28 mouse cellular contexts compared by ENCODE assay signal in the genomic region with DNA sequence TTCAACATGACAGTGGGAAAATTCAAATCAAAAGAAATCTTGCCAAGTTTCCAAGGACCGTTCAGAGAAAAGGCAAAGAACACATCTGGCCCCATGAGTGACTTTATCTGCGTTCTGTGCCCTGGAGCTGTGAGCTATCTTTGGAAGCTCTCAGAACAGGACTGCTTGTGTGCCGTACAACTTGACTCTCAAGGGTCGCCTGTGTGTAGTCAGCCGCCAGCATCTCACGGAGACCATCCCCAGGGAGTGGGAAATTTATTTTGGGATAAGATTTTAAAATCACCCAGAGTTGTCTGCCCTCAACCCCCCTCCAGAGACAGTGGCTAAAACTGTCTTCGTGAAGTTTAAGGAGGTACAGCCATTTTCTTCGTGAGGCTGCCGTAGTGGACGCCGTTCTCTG. TPM values are rescaled to one million over a fixed set of nuclear protein-coding genes. Genes with fewer than 3 reads are reported as not detected.
DNase-seq lines count a peak whose midpoint lies in the region; ATAC-seq and TF ChIP-seq lines count a peak whose summit lies in the region.
"Had no signal": no experiment of that assay in that cellular context is flagged by ENCODE, and none has a peak within 500 bp of the region (broad histone marks: within the 10 kb centered on the region; RNA-seq: fewer than 3 reads in every experiment).

No protein-coding gene starts in this region.

- TF ChIP-seq CTCF in gastrocnemius, adult 2 months (IDR thresholded peaks at IDR 0.05): no peak

- no peaks in the 10 kb centered on the region for H3K27me3 ChIP-seq in heart, embryonic 14.5 days (ENCODE audit: control insufficient read depth, insufficient read depth, low read length)
- H3K27me3 ChIP-seq in forebrain, embryonic 13.5 days: no peaks in the 10 kb centered on the region
- H3K27me3 ChIP-seq: hindbrain, embryonic 12.5 days; neural tube, embryonic 15.5 days had no signal

- H3K4me1 ChIP-seq in heart, embryonic 14.5 days (ENCODE audit: control insufficient read depth in 2 of 2, insufficient read depth in 2 of 2, low read length in 2 of 2): peaks cover 4 to 5% of the 10 kb centered on the region in 2 experiments; a peak in 2 of 4 replicates
- H3K4me1 ChIP-seq in forebrain, embryonic 13.5 days: no peaks in the 10 kb centered on the region
- H3K4me1 ChIP-seq: hindbrain, embryonic 12.5 days; neural tube, embryonic 15.5 days had no signal

- H3K4me3 ChIP-seq in gastrocnemius, adult 2 months: peak overlapping the region; percentile 55
- peak overlapping the region; percentile 27 to 29 for H3K4me3 ChIP-seq in heart, embryonic 14.5 days (ENCODE audit: control insufficient read depth in 1 of 2, insufficient read depth in 1 of 2, low read depth in 1 of 2, low read length in 2 of 2)
- no peak overlapping the region for H3K4me3 ChIP-seq in forebrain, embryonic 13.5 days
- H3K4me3 ChIP-seq: hindbrain, embryonic 12.5 days; neural tube, embryonic 15.5 days had no signal

- no peaks in the 10 kb centered on the region for H3K9me3 ChIP-seq in heart, embryonic 14.5 days (ENCODE audit: control insufficient read depth, low read length)
- no peaks in the 10 kb centered on the region for H3K9me3 ChIP-seq in forebrain, embryonic 13.5 days (replicated peaks)
- H3K9me3 ChIP-seq: hindbrain, embryonic 12.5 days; neural tube, embryonic 15.5 days had no signal

- DNase-seq in gastrocnemius, adult 2 months: no peak
- no peak for DNase-seq in gastrocnemius, postnatal 4 days (ENCODE audit: low spot score in 2 of 2)
- peak; percentile 37 to 44 for DNase-seq in heart, adult 9 months (ENCODE audit: low spot score in 2 of 2)
- peak; percentile 25 to 28 for DNase-seq in heart, postnatal 14 days
- DNase-seq in adipocyte (ENCODE audit: low spot score): no peak
- no peak for DNase-seq in cerebellum, adult 9-11 months
- DNase-seq: adrenal gland, postnatal 25 days; cerebellum, adult 2 months; cerebellum, postnatal 25 days; kidney, adult 9 months; kidney, postnatal 10 days; layer of hippocampus, adult 9-11 months; liver; lung, embryonic 14.5 days; lung, postnatal 14 days; midbrain, embryonic 14.5 days; right cerebral cortex, postnatal 25 days; thymus, postnatal 14 days had no signal

- peak overlapping the region; percentile 60 for H3K4me2 ChIP-seq in heart, embryonic 14.5 days (ENCODE audit: low read length)
- H3K4me2 ChIP-seq in forebrain, embryonic 13.5 days: no peak overlapping the region
- H3K4me2 ChIP-seq: hindbrain, embryonic 12.5 days; lung, embryonic 14.5 days; neural tube, embryonic 15.5 days had no signal

- 27% methylated on average over 11 of the region's 11 CpGs for WGBS in heart, embryonic 14.5 days
- WGBS in forebrain, embryonic 13.5 days: 94% methylated on average over 11 of the region's 11 CpGs

- peak overlapping the region; percentile 50 for H3K9ac ChIP-seq in heart, embryonic 14.5 days (ENCODE audit: low read length)
- H3K9ac ChIP-seq in forebrain, embryonic 13.5 days: no peak overlapping the region
- H3K9ac ChIP-seq: hindbrain, embryonic 12.5 days; liver, embryonic 14.5 days; lung, embryonic 14.5 days; neural tube, embryonic 15.5 days had no signal

- intact Hi-C loops in gastrocnemius, adult 2 months (cut with DNase I): no loop called here
- intact Hi-C loops in heart, postnatal 14 days (cut with DNase I): no loop called here

- H3K27ac ChIP-seq in gastrocnemius, adult 2 months: peak overlapping the region; percentile 64
- H3K27ac ChIP-seq in heart, embryonic 14.5 days (replicated peaks in 1 of 2; ENCODE audit: control insufficient read depth in 1 of 2, insufficient read depth in 1 of 2, low read depth in 2 of 2, low read length in 2 of 2): peak overlapping the region; percentile 50 to 75
- H3K27ac ChIP-seq in forebrain, embryonic 13.5 days: no peak overlapping the region
- H3K27ac ChIP-seq: hindbrain, embryonic 12.5 days; hindbrain, postnatal 0 days; liver, embryonic 14.5 days; neural tube, embryonic 15.5 days had no signal

- no peak for ATAC-seq in heart, embryonic 14.5 days (ENCODE audit: insufficient number of reproducible peaks, insufficient read depth, low FRiP score, low read depth)
- ATAC-seq in forebrain, embryonic 13.5 days: no peak
- ATAC-seq: forebrain, embryonic 14.5 days; hindbrain, postnatal 0 days; intestine, postnatal 0 days; Patski had no signal

- no peaks in the 10 kb centered on the region for H3K36me3 ChIP-seq in heart, embryonic 14.5 days (ENCODE audit: control insufficient read depth, insufficient read depth, low read length)
- no peaks in the 10 kb centered on the region for H3K36me3 ChIP-seq in forebrain, embryonic 13.5 days (ENCODE audit: poor library complexity, severe bottlenecking)
- H3K36me3 ChIP-seq: G1E; hindbrain, embryonic 12.5 days; neural tube, embryonic 15.5 days had no signal

RNA-seq across cellular contexts. Expression of a gene that starts 12.6 kb away (rescaled TPM):
- 10 to 100 TPM; 13.6 to 15.4 TPM for total RNA-seq in gastrocnemius, adult 2 months (2021)
- 10 to 100 TPM; 19.2 to 21.4 TPM for total RNA-seq in gastrocnemius, postnatal 4 days (2021)
- 43.0 and 43.3 TPM in 2 replicates for polyA plus RNA-seq in heart, embryonic 14.5 days (2014; fragmentation: Nextera tagmentation; extraction: Ambion mirVana)
- 10 to 100 TPM; 17.2 to 19.4 TPM for total RNA-seq in heart, postnatal 14 days (2021)
- polyA plus RNA-seq in forebrain, embryonic 13.5 days (2015; fragmentation: Nextera tagmentation; extraction: Ambion mirVana): 55.6 and 63.5 TPM in 2 replicates

Comparison
In these comparisons a context has a peak if more than half of its experiments do, and no peak if none do; other contexts are left out.
1. DNase-seq: peak in heart, adult 9 months (2 of 2) and heart, postnatal 14 days (2 of 2); none in gastrocnemius, adult 2 months (single experiment), gastrocnemius, postnatal 4 days (0 of 2), adipocyte (single experiment) and cerebellum, adult 9-11 months (single experiment).